Mouse (Mus musculus): ENCODE measurements around the gene Olfr818. TPM values are rescaled to one million over a fixed set of nuclear protein-coding genes. Genes with fewer than 3 reads are reported as not detected.

Olfr818 gene
- polyA plus RNA-seq, 1 experiment from 2014 or later = not detected

Other genes with a start within 250 kb of the Olfr818 start
- not detected in 2 replicates for gene Olfr804, start 245.9 kb downstream of the Olfr818 start, polyA plus RNA-seq (2014; fragmentation: Nextera tagmentation; extraction: Ambion mirVana)
- gene Olfr805, start 219.7 kb downstream of the Olfr818 start, polyA plus RNA-seq (2014; fragmentation: Nextera tagmentation; extraction: Ambion mirVana) = not detected in 2 replicates
- gene Olfr806, start 207.2 kb downstream of the Olfr818 start, polyA plus RNA-seq (2014; fragmentation: Nextera tagmentation; extraction: Ambion mirVana) = not detected in 2 replicates
- not detected in 2 replicates for gene Olfr807, start 191.3 kb downstream of the Olfr818 start, polyA plus RNA-seq (2014; fragmentation: Nextera tagmentation; extraction: Ambion mirVana)
- gene Olfr808, start 183.6 kb downstream of the Olfr818 start, polyA plus RNA-seq (2014; fragmentation: Nextera tagmentation; extraction: Ambion mirVana) = not detected in 2 replicates
- not detected in 2 replicates for gene Olfr809, start 174.5 kb downstream of the Olfr818 start, polyA plus RNA-seq (2014; fragmentation: Nextera tagmentation; extraction: Ambion mirVana)
- not detected in 2 replicates for gene Olfr810, start 154.2 kb downstream of the Olfr818 start, polyA plus RNA-seq (2014; fragmentation: Nextera tagmentation; extraction: Ambion mirVana)
- not detected in 2 replicates for gene Olfr811, start 144.7 kb downstream of the Olfr818 start, polyA plus RNA-seq (2014; fragmentation: Nextera tagmentation; extraction: Ambion mirVana)
- gene Olfr812, start 103.0 kb downstream of the Olfr818 start, polyA plus RNA-seq (2014; fragmentation: Nextera tagmentation; extraction: Ambion mirVana) = not detected in 2 replicates
- gene Olfr813, start 93.7 kb downstream of the Olfr818 start, polyA plus RNA-seq (2014; fragmentation: Nextera tagmentation; extraction: Ambion mirVana) = not detected in 2 replicates
- not detected in 2 replicates for gene Olfr814, start 69.2 kb downstream of the Olfr818 start, polyA plus RNA-seq (2014; fragmentation: Nextera tagmentation; extraction: Ambion mirVana)
- gene Olfr815, start 43.2 kb downstream of the Olfr818 start, polyA plus RNA-seq (2014; fragmentation: Nextera tagmentation; extraction: Ambion mirVana) = not detected in 2 replicates
- gene Olfr816, start 33.5 kb downstream of the Olfr818 start, polyA plus RNA-seq (2014; fragmentation: Nextera tagmentation; extraction: Ambion mirVana) = not detected in 2 replicates
- gene Olfr819, start 18.2 kb upstream of the Olfr818 start, polyA plus RNA-seq (2014; fragmentation: Nextera tagmentation; extraction: Ambion mirVana) = not detected in 2 replicates
- not detected in 2 replicates for gene Olfr247, start 27.0 kb upstream of the Olfr818 start, polyA plus RNA-seq (2014; fragmentation: Nextera tagmentation; extraction: Ambion mirVana)
- gene Gm10310, start 36.0 kb upstream of the Olfr818 start, polyA plus RNA-seq (2014; fragmentation: Nextera tagmentation; extraction: Ambion mirVana) = not detected in 2 replicates
- not detected in 2 replicates for gene Olfr820, start 63.5 kb upstream of the Olfr818 start, polyA plus RNA-seq (2014; fragmentation: Nextera tagmentation; extraction: Ambion mirVana)
- not detected in 2 replicates for gene Olfr821, start 81.2 kb upstream of the Olfr818 start, polyA plus RNA-seq (2014; fragmentation: Nextera tagmentation; extraction: Ambion mirVana)
- gene Olfr822, start 122.1 kb upstream of the Olfr818 start, polyA plus RNA-seq (2014; fragmentation: Nextera tagmentation; extraction: Ambion mirVana) = not detected in 2 replicates
- not detected in 2 replicates for gene Olfr823, start 166.3 kb upstream of the Olfr818 start, polyA plus RNA-seq (2014; fragmentation: Nextera tagmentation; extraction: Ambion mirVana)
- not detected in 2 replicates for gene Olfr824, start 180.9 kb upstream of the Olfr818 start, polyA plus RNA-seq (2014; fragmentation: Nextera tagmentation; extraction: Ambion mirVana)
- gene Olfr825, start 217.7 kb upstream of the Olfr818 start, polyA plus RNA-seq (2014; fragmentation: Nextera tagmentation; extraction: Ambion mirVana) = not detected in 2 replicates
- gene Olfr826, start 235.1 kb upstream of the Olfr818 start, polyA plus RNA-seq (2014; fragmentation: Nextera tagmentation; extraction: Ambion mirVana) = not detected in 2 replicates

Data from neural tube, embryonic 11.5 days (tissue).